Mouse (Mus musculus): ENCODE data around the gene Rack1. TPM values are rescaled to one million over a fixed set of nuclear protein-coding genes. Genes with fewer than 3 reads are reported as not detected.
"Not testable (repeated sequence)": the region's sequence is repeated elsewhere in the genome, so short reads cannot be mapped to it uniquely, and the experiment has no call there.

Rack1 gene
- 1,021 and 1,323 TPM in 2 replicates for total RNA-seq (2014; rRNA removed)
- polyA plus RNA-seq (2015; fragmentation: Nextera tagmentation; extraction: Ambion mirVana), result 368 and 466 TPM in 2 replicates

DNA sequence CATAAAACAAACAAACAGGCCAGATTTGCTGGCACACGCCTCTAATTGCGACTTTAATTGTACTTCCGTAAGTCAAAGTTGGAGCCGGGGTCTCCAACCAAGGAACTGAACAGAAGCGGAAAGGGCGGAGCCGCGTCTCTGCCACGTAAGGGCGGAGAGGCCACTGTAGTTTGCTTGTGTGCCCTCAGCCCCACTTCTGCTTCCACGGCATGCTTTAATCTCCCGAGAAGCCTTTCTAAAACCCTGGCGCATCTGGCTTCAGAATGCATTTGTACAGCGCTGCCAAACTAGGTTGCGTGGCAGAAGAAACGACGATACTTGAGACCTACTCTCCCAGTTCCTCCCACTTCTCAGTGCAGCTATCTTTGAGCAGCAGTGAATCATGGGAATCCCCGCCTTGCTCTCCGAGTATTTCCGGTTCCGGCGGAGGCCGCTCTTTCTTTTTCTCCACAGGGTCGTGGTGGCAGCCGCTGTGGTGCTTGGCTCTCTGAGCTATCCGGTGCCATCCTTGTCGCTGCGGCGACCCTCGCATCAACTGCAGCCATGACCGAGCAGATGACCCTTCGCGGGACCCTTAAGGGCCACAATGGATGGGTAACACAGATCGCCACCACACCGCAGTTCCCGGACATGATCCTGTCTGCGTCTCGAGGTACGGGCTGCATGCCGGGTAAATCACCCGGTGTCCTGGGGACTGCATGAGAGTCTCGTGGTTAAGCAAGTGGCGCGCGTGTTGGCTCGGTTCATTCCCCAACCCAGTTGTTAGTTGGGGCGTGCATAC is at the start of gene Rack1:
Gene Rack1, plus strand, starts transcription at position 412 of the 781 bp plus-strand sequence.
- no peaks in the 10 kb centered on the region for H3K9me3 ChIP-seq (ENCODE audit: low read length)
- peaks cover 34% of the 10 kb centered on the region for H3K36me3 ChIP-seq (ENCODE audit: insufficient read depth)
- peak within 1 kb of the TSS; percentile 95 for H3K27ac ChIP-seq (ENCODE audit: low read depth, low read length)
- H3K4me2 ChIP-seq (ENCODE audit: low read depth), result peak within 1 kb of the TSS; percentile 67
- WGBS, result under 1% methylated on average over 47 of the region's 47 CpGs
- DNase-seq (peak; percentile 95), ATAC-seq (peak; percentile 97)
- no peak for TF ChIP-seq CTCF (IDR thresholded peaks at IDR 0.05; ENCODE audit: low read depth)
- H3K9ac ChIP-seq, result peak within 1 kb of the TSS; percentile 69
- H3K4me1 ChIP-seq (ENCODE audit: insufficient read depth), result peaks cover 19% of the 10 kb centered on the region
- peak within 1 kb of the TSS; percentile 56 for H3K4me3 ChIP-seq (ENCODE audit: low read depth, low read length)
- no peaks in the 10 kb centered on the region for H3K27me3 ChIP-seq (ENCODE audit: insufficient read depth, low read length)

- DNase-seq (no peak), ATAC-seq (no peak)
- Histone ChIP-seq H3K36me3 (ENCODE audit: insufficient read depth) (no peaks in the 10 kb centered on the region), H3K4me3 (ENCODE audit: low read depth, low read length) (no peak overlapping the region), H3K27ac (ENCODE audit: low read depth, low read length) (no peak overlapping the region), H3K27me3 (ENCODE audit: insufficient read depth, low read length) (no peaks in the 10 kb centered on the region), H3K9me3 (ENCODE audit: low read length) (no peaks in the 10 kb centered on the region), H3K9ac (no peak overlapping the region), H3K4me2 (ENCODE audit: low read depth) (no peak overlapping the region), H3K4me1 (ENCODE audit: insufficient read depth) (no peaks in the 10 kb centered on the region)
- 95% methylated on average over 6 of the region's 6 CpGs for WGBS
- no peak for TF ChIP-seq CTCF (IDR thresholded peaks at IDR 0.05; ENCODE audit: low read depth)
Measured at GRCm38 (mm10) chr11:48750428-48750827, 49.7 kb upstream of the Rack1 start.

DNA sequence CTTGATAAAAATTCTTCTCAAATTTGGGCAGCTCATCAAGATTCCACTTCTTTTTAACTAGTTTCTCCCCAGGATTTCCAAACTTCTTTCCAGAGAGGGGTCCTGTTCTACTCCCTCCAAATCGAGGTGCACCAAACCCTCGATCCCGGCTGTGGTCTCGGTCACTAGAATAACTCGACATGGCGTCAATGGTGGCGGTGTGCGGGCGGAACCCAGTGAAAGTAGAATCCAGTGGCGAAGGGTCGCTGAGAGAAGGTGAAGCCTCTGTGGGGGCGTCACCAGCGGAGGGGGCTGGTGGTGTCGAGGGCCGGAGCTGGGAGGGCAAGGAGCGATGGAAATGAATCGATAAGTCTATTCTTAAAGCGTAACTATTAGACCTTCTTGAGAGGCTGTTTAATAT is 46.6 kb upstream of the Rack1 start:
- not testable (repeated sequence) for H3K4me2 ChIP-seq (ENCODE audit: low read depth); H3K4me3 ChIP-seq (ENCODE audit: low read depth, low read length); H3K4me1 ChIP-seq (ENCODE audit: insufficient read depth); H3K9ac ChIP-seq; DNase-seq; ATAC-seq; H3K27ac ChIP-seq (ENCODE audit: low read depth, low read length); H3K9me3 ChIP-seq (ENCODE audit: low read length); H3K27me3 ChIP-seq (ENCODE audit: insufficient read depth, low read length); H3K36me3 ChIP-seq (ENCODE audit: insufficient read depth)
- WGBS, result 95% methylated on average over 18 of the region's 18 CpGs

DNA sequence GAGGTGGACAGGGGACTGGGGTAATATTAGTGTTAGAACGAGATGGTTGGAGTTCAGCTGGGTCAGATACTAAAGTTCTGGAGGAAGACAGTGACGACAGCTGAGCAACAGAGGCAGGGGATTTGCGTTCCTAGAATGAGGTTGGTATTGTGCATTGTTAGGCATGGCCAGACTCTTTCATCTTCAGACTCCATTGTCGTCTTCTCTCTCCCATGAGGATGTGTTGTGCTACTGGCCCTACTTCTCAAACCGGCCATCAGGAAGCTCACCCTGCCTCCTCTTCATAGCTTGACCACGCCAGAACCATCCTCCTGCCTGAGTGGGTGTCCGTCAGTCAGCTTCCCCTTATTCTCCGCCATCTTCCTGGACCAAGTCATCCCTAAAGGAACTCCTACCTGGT is 41.1 kb upstream of the Rack1 start:
- DNase-seq (no peak), ATAC-seq (no peak)
- Histone ChIP-seq H3K9ac (no peak overlapping the region), H3K9me3 (ENCODE audit: low read length) (no peaks in the 10 kb centered on the region), H3K4me1 (ENCODE audit: insufficient read depth) (no peaks in the 10 kb centered on the region), H3K36me3 (ENCODE audit: insufficient read depth) (no peaks in the 10 kb centered on the region), H3K4me2 (ENCODE audit: low read depth) (no peak overlapping the region), H3K4me3 (ENCODE audit: low read depth, low read length) (no peak overlapping the region), H3K27ac (ENCODE audit: low read depth, low read length) (no peak overlapping the region), H3K27me3 (ENCODE audit: insufficient read depth, low read length) (no peaks in the 10 kb centered on the region)
- TF ChIP-seq CTCF (IDR thresholded peaks at IDR 0.05; ENCODE audit: low read depth), result no peak
- 84% methylated on average over 8 of the region's 8 CpGs for WGBS

DNA sequence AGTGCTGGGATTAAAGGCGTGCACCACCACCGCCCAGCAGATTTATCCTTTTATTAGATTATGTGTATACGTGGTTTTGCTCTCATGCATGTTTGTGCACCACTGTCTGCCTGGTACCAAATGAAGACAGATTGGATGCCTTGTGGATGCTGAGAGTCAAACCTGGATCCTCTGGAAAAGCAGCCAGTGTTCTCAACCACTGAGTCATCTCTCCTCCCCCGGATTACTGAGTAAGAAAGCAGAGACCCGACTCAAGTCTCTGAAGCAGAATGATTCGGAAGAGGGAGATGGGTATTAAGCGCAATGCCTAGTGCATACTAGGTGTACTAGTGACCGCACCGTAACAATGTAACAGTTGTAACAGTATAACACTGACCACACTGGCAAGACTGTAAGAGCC is 36.0 kb upstream of the Rack1 start:
- Histone ChIP-seq H3K27ac (ENCODE audit: low read depth, low read length) (no peak overlapping the region), H3K36me3 (ENCODE audit: insufficient read depth) (no peaks in the 10 kb centered on the region), H3K4me2 (ENCODE audit: low read depth) (no peak overlapping the region), H3K9me3 (ENCODE audit: low read length) (no peaks in the 10 kb centered on the region), H3K9ac (no peak overlapping the region), H3K4me1 (ENCODE audit: insufficient read depth) (no peaks in the 10 kb centered on the region), H3K4me3 (ENCODE audit: low read depth, low read length) (no peak overlapping the region), H3K27me3 (ENCODE audit: insufficient read depth, low read length) (no peaks in the 10 kb centered on the region)
- ATAC-seq, result no peak
- DNase-seq, result no peak
- TF ChIP-seq CTCF (IDR thresholded peaks at IDR 0.05; ENCODE audit: low read depth), result no peak
- 94% methylated on average over 9 of the region's 9 CpGs for WGBS

DNA sequence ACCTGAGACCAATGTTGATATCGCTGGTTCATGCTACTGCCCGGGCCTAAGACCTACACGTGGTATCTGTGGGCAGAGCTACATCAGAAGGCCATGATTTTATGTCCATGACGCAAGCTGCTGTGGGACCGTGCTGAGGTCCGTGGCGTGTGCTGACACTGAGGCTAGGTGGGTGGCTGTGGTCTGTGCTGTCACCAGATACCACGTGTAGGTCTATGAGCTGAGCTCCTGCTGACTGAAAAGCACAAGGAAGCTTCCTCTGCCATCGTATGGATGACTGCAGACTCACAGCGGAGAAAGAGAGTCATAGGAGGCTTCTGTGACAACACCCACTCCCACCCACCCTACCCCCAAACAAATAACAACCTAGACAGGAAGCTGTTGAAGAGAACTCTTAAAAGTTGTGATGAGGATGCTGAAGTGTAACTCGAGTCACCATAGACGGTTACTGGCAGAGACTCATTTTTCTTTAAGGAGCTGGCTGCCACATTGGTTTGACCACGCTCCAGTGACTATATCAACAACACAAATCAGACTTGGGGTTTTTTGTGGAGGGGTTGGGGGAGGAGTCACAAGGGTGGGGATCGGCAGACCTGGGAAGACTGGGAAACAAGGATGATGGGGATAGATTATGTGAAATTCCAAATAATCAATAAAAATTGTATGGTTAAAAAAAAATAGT is 32.8 kb upstream of the Rack1 start:
- H3K27me3 ChIP-seq (ENCODE audit: insufficient read depth, low read length), result no peaks in the 10 kb centered on the region
- no peaks in the 10 kb centered on the region for H3K9me3 ChIP-seq (ENCODE audit: low read length)
- no peak overlapping the region for H3K27ac ChIP-seq (ENCODE audit: low read depth, low read length)
- ATAC-seq (no peak), DNase-seq (no peak)
- no peaks in the 10 kb centered on the region for H3K4me1 ChIP-seq (ENCODE audit: insufficient read depth)
- no peaks in the 10 kb centered on the region for H3K36me3 ChIP-seq (ENCODE audit: insufficient read depth)
- no peak overlapping the region for H3K4me3 ChIP-seq (ENCODE audit: low read depth, low read length)
- TF ChIP-seq CTCF (IDR thresholded peaks at IDR 0.05; ENCODE audit: low read depth), result no peak
- no peak overlapping the region for H3K9ac ChIP-seq
- WGBS, result 88% methylated on average over 14 of the region's 14 CpGs
- H3K4me2 ChIP-seq (ENCODE audit: low read depth), result no peak overlapping the region

DNA sequence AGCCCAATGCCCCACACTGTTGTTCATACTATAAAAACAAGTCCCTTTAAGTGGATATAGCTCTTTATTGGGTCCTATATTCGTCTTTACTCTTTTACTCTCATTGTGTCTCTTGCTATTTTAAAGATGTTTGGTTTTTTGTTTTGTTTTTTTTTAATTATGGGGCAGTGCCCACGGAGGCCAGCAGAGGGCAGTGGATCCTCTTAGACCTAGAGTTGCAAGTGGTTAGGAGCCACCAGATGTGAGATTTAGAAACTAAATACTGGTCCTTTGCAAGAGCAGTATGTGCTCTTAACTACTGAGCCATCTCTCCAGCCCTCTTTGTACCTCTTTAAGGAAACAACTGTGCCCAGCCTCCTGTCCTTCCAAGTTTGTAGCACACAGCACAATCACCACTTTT is 28.4 kb upstream of the Rack1 start:
- ATAC-seq, result no peak
- Histone ChIP-seq H3K4me1 (ENCODE audit: insufficient read depth) (0 out of 2 replicates have a peak, but pooled peaks cover 5% of the 10 kb centered on the region), H3K9ac (no peak overlapping the region), H3K4me2 (ENCODE audit: low read depth) (no peak overlapping the region), H3K4me3 (ENCODE audit: low read depth, low read length) (no peak overlapping the region), H3K36me3 (ENCODE audit: insufficient read depth) (no peaks in the 10 kb centered on the region), H3K9me3 (ENCODE audit: low read length) (no peaks in the 10 kb centered on the region), H3K27ac (ENCODE audit: low read depth, low read length) (no peak overlapping the region), H3K27me3 (ENCODE audit: insufficient read depth, low read length) (no peaks in the 10 kb centered on the region)
- no peak for DNase-seq
- peak; percentile 58 for TF ChIP-seq CTCF (IDR thresholded peaks at IDR 0.05; ENCODE audit: low read depth)
- WGBS, result 6% methylated on average over 2 of the region's 2 CpGs

Measured in forebrain, postnatal 0 days (tissue).